In genomic region chr12:83950840-83951701, GRCm38 (mm10) we compare ENCODE assay signal across 8 mouse cellular contexts. TPM values are rescaled to one million over a fixed set of nuclear protein-coding genes. Genes with fewer than 3 reads are reported as not detected.
A peak's percentile ranks its signal among the peaks of the same experiment; 100 is the strongest.
DNase-seq lines count a peak whose midpoint lies in the region; ATAC-seq lines count a peak whose summit lies in the region.

No protein-coding gene starts in this region.

- H3K9ac ChIP-seq in limb, embryonic 11.5 days (ENCODE audit: low read length), result peak overlapping the region; percentile 86
- H3K9ac ChIP-seq in midbrain, embryonic 16.5 days (ENCODE audit: low read depth, low read length), result peak overlapping the region; percentile 83
- peak overlapping the region; percentile 78 for H3K9ac ChIP-seq in stomach, embryonic 14.5 days (replicated peaks; ENCODE audit: low read depth, low read length)

- no peaks in the 10 kb centered on the region for H3K27me3 ChIP-seq in megakaryocyte, embryonic 14.5 days (replicated peaks)
- no peaks in the 10 kb centered on the region for H3K27me3 ChIP-seq in limb, embryonic 11.5 days (ENCODE audit: control insufficient read depth, insufficient read depth, low read length)
- H3K27me3 ChIP-seq in midbrain, embryonic 16.5 days (ENCODE audit: control insufficient read depth, insufficient read depth, low read depth, low read length), result no peaks in the 10 kb centered on the region
- H3K27me3 ChIP-seq in stomach, embryonic 14.5 days (ENCODE audit: control insufficient read depth, insufficient read depth, low read length), result no peaks in the 10 kb centered on the region

- H3K4me3 ChIP-seq in megakaryocyte, embryonic 14.5 days (replicated peaks), result peak overlapping the region; percentile 99
- peak overlapping the region; percentile 82 for H3K4me3 ChIP-seq in limb, embryonic 11.5 days (ENCODE audit: low read depth, low read length)
- peak overlapping the region; percentile 90 for H3K4me3 ChIP-seq in midbrain, embryonic 16.5 days (ENCODE audit: low read depth, low read length)
- H3K4me3 ChIP-seq in stomach, embryonic 14.5 days (ENCODE audit: low read depth, low read length), result peak overlapping the region; percentile 83

- H3K4me1 ChIP-seq in megakaryocyte, embryonic 14.5 days, result peaks cover 72% of the 10 kb centered on the region
- H3K4me1 ChIP-seq in limb, embryonic 11.5 days (ENCODE audit: control insufficient read depth, insufficient read depth, low read length), result peaks cover 7% of the 10 kb centered on the region; the same call in 1 of the 2 replicates
- H3K4me1 ChIP-seq in midbrain, embryonic 16.5 days (ENCODE audit: control insufficient read depth, insufficient read depth, low read length), result peaks cover 26% of the 10 kb centered on the region
- peaks cover 12% of the 10 kb centered on the region for H3K4me1 ChIP-seq in stomach, embryonic 14.5 days (ENCODE audit: control insufficient read depth, insufficient read depth, low read length)

- under 1% methylated on average over 107 of the region's 116 CpGs for WGBS in limb, embryonic 11.5 days
- under 1% methylated on average over 90 of the region's 116 CpGs for WGBS in midbrain, embryonic 16.5 days
- under 1% methylated on average over 104 of the region's 116 CpGs for WGBS in stomach, embryonic 14.5 days

- peaks cover 35% of the 10 kb centered on the region for H3K36me3 ChIP-seq in megakaryocyte, embryonic 14.5 days (replicated peaks; ENCODE audit: low read length)
- no peaks in the 10 kb centered on the region; the same call in none of the 2 replicates for H3K36me3 ChIP-seq in limb, embryonic 11.5 days (ENCODE audit: control insufficient read depth, insufficient read depth, low read length)
- H3K36me3 ChIP-seq in midbrain, embryonic 16.5 days (ENCODE audit: control insufficient read depth, insufficient read depth, low read length), result no peaks in the 10 kb centered on the region
- H3K36me3 ChIP-seq in stomach, embryonic 14.5 days (ENCODE audit: control insufficient read depth, insufficient read depth, low read length), result 0 out of 2 replicates have a peak, but pooled peaks cover 2% of the 10 kb centered on the region

- peak overlapping the region; percentile 62 for H3K27ac ChIP-seq in limb, embryonic 11.5 days (replicated peaks; ENCODE audit: low read depth, low read length)
- peak overlapping the region; percentile 86 for H3K27ac ChIP-seq in midbrain, embryonic 16.5 days (ENCODE audit: low read length)
- peak overlapping the region; percentile 74 for H3K27ac ChIP-seq in stomach, embryonic 14.5 days (ENCODE audit: low read length)

- peak; percentile 40 for DNase-seq in cerebellum, adult 9-10 months
- peak; percentile 42 for DNase-seq in forelimb bud, embryonic 11.5 days (ENCODE audit: low read depth, low spot score)
- peak; percentile 57 for DNase-seq in induced T-regulatory cell, adult 2 months (ENCODE audit: low read depth)
- peak; percentile 67 for DNase-seq in limb, embryonic 11.5 days (ENCODE audit: low spot score)

- no peak; the same call in 1 of the 2 replicates for ATAC-seq in megakaryocyte, adult 5-6 weeks (ENCODE audit: poor library complexity, severe bottlenecking)
- peak; percentile 32; the same call in 1 of the 2 replicates for ATAC-seq in limb, embryonic 11.5 days (ENCODE audit: insufficient number of reproducible peaks, low FRiP score, low TSS enrichment, low read depth)
- ATAC-seq in midbrain, embryonic 16.5 days, result peak; percentile 83
- peak; percentile 64; the same call in 1 of the 2 replicates for ATAC-seq in stomach, embryonic 14.5 days (ENCODE audit: insufficient number of reproducible peaks, insufficient read depth, low FRiP score, low read depth)

- no peaks in the 10 kb centered on the region for H3K9me3 ChIP-seq in megakaryocyte, embryonic 14.5 days
- H3K9me3 ChIP-seq in limb, embryonic 11.5 days (ENCODE audit: control insufficient read depth, low read length), result no peaks in the 10 kb centered on the region
- no peaks in the 10 kb centered on the region for H3K9me3 ChIP-seq in midbrain, embryonic 16.5 days (replicated peaks; ENCODE audit: control insufficient read depth, low read length, poor library complexity, severe bottlenecking)
- H3K9me3 ChIP-seq in stomach, embryonic 14.5 days (ENCODE audit: control insufficient read depth, low read depth, low read length), result no peaks in the 10 kb centered on the region; the same call in 1 of the 2 replicates

- H3K4me2 ChIP-seq in limb, embryonic 11.5 days (ENCODE audit: low read depth, severe bottlenecking), result peak overlapping the region; percentile 68
- H3K4me2 ChIP-seq in midbrain, embryonic 16.5 days (ENCODE audit: low read length), result peak overlapping the region; percentile 88
- peak overlapping the region; percentile 95 for H3K4me2 ChIP-seq in stomach, embryonic 14.5 days (replicated peaks; ENCODE audit: low read depth, low read length)

RNA-seq across cellular contexts. Expression of gene Riox1, which starts 0.7 kb away (rescaled TPM):
- 27.4 and 68.6 TPM in 2 replicates for polyA plus RNA-seq in megakaryocyte, embryonic 14.5 days (2012; ENCODE audit: insufficient read depth, low replicate concordance)
- total RNA-seq in megakaryocyte, adult 5-6 weeks (2015), result 10.1 and 11.2 TPM in 2 replicates
- 10.1 and 13.4 TPM in 2 replicates for total RNA-seq in megakaryocyte, adult 5-6 weeks (2017)
- polyA plus RNA-seq in limb, embryonic 11.5 days (2014; fragmentation: Nextera tagmentation; extraction: Ambion mirVana), result 19.1 and 20.1 TPM in 2 replicates
- 8.7 and 9.2 TPM in 2 replicates for polyA plus RNA-seq in midbrain, embryonic 16.5 days (2015; fragmentation: Nextera tagmentation; extraction: Ambion mirVana)
- polyA plus RNA-seq in stomach, embryonic 14.5 days (2014; fragmentation: Nextera tagmentation; extraction: Ambion mirVana), result 10.1 and 11.7 TPM in 2 replicates

RNA-seq across cellular contexts. Expression of gene Numb, which starts 29.3 kb away (rescaled TPM):
- polyA plus RNA-seq in megakaryocyte, embryonic 14.5 days (2012; ENCODE audit: insufficient read depth, low replicate concordance), result 13.4 and 19.5 TPM in 2 replicates
- 28.4 and 35.7 TPM in 2 replicates for total RNA-seq in megakaryocyte, adult 5-6 weeks (2015)
- total RNA-seq in megakaryocyte, adult 5-6 weeks (2017), result 34.4 and 36.0 TPM in 2 replicates
- 37.6 and 38.0 TPM in 2 replicates for polyA plus RNA-seq in limb, embryonic 11.5 days (2014; fragmentation: Nextera tagmentation; extraction: Ambion mirVana)
- polyA plus RNA-seq in midbrain, embryonic 16.5 days (2015; fragmentation: Nextera tagmentation; extraction: Ambion mirVana), result 14.2 and 16.7 TPM in 2 replicates
- polyA plus RNA-seq in stomach, embryonic 14.5 days (2014; fragmentation: Nextera tagmentation; extraction: Ambion mirVana), result 34.8 and 36.5 TPM in 2 replicates

RNA-seq across cellular contexts. Expression of gene Heatr4, which starts 33.6 kb away (rescaled TPM):
- not detected in 2 replicates for polyA plus RNA-seq in megakaryocyte, embryonic 14.5 days (2012; ENCODE audit: insufficient read depth, low replicate concordance)
- total RNA-seq in megakaryocyte, adult 5-6 weeks (2015), result not detected in 2 replicates
- total RNA-seq in megakaryocyte, adult 5-6 weeks (2017), result not detected in 2 replicates
- 0.06 TPM in 1 of 2 replicates, not detected in the other for polyA plus RNA-seq in limb, embryonic 11.5 days (2014; fragmentation: Nextera tagmentation; extraction: Ambion mirVana)
- polyA plus RNA-seq in midbrain, embryonic 16.5 days (2015; fragmentation: Nextera tagmentation; extraction: Ambion mirVana), result 0.06 TPM in 1 of 2 replicates, not detected in the other
- 0.10 and 0.11 TPM in 2 replicates for polyA plus RNA-seq in stomach, embryonic 14.5 days (2014; fragmentation: Nextera tagmentation; extraction: Ambion mirVana)

RNA-seq across cellular contexts. Expression of gene Acot2, which starts 36.6 kb away (rescaled TPM):
- polyA plus RNA-seq in megakaryocyte, embryonic 14.5 days (2012; ENCODE audit: insufficient read depth, low replicate concordance), result 5.9 and 6.7 TPM in 2 replicates
- 4.2 and 8.0 TPM in 2 replicates for total RNA-seq in megakaryocyte, adult 5-6 weeks (2015)
- total RNA-seq in megakaryocyte, adult 5-6 weeks (2017), result 1.4 and 5.4 TPM in 2 replicates
- polyA plus RNA-seq in limb, embryonic 11.5 days (2014; fragmentation: Nextera tagmentation; extraction: Ambion mirVana), result 15.0 and 15.2 TPM in 2 replicates
- 11.4 and 15.3 TPM in 2 replicates for polyA plus RNA-seq in midbrain, embryonic 16.5 days (2015; fragmentation: Nextera tagmentation; extraction: Ambion mirVana)
- 27.2 and 27.3 TPM in 2 replicates for polyA plus RNA-seq in stomach, embryonic 14.5 days (2014; fragmentation: Nextera tagmentation; extraction: Ambion mirVana)

RNA-seq across cellular contexts. Expression of gene Acot1, which starts 58.2 kb away (rescaled TPM):
- polyA plus RNA-seq in megakaryocyte, embryonic 14.5 days (2012; ENCODE audit: insufficient read depth, low replicate concordance), result 0.59 TPM in 1 of 2 replicates, not detected in the other
- 2.5 and 6.0 TPM in 2 replicates for total RNA-seq in megakaryocyte, adult 5-6 weeks (2015)
- total RNA-seq in megakaryocyte, adult 5-6 weeks (2017), result 10.6 and 11.8 TPM in 2 replicates
- 31.2 and 38.6 TPM in 2 replicates for polyA plus RNA-seq in limb, embryonic 11.5 days (2014; fragmentation: Nextera tagmentation; extraction: Ambion mirVana)
- polyA plus RNA-seq in midbrain, embryonic 16.5 days (2015; fragmentation: Nextera tagmentation; extraction: Ambion mirVana), result 74.1 and 89.4 TPM in 2 replicates
- polyA plus RNA-seq in stomach, embryonic 14.5 days (2014; fragmentation: Nextera tagmentation; extraction: Ambion mirVana), result 44.4 and 48.8 TPM in 2 replicates
